Mouse (Mus musculus) testis, adult 2 months (tissue): ENCODE results near the gene 1700011L22Rik.

Experiments used
- CTCF ChIP-seq: fragments of 200-500 bp; IDR thresholded peaks from 2 replicates; pipeline ENCODE4 v1.5.1; 2012; ENCODE audit warnings: low read depth, mild to moderate bottlenecking, inconsistent platforms, low read length, moderate library complexity; ENCODE audit not compliant: control insufficient read depth, insufficient read depth, insufficient replicate concordance
- POLR2A ChIP-seq: fragments of 200-500 bp; IDR thresholded peaks from 2 replicates; pipeline ENCODE4 v1.6.1; 2012; ENCODE audit warnings: low read depth, mild to moderate bottlenecking, inconsistent platforms, low read length, moderate library complexity; ENCODE audit not compliant: control insufficient read depth

- no peak for TF ChIP-seq POLR2A
- no peak for TF ChIP-seq CTCF
These were observed 5.4 kb upstream of the 1700011L22Rik start for GRCm38 (mm10) chr8:79253742-79254141.
